Mouse (Mus musculus) midbrain, embryonic 14.5 days (tissue): ENCODE measurements around the gene Serp1. TPM values are rescaled to one million over a fixed set of nuclear protein-coding genes. Genes with fewer than 3 reads are reported as not detected.

Experiments used
- ATAC-seq: fragments of 200-750 bp; cut with Nextera tagmentation; 2 replicates; pipeline ENCODE4 v1.8.0; 2017; ENCODE audit warnings: moderate number of reproducible peaks, moderate library complexity; ENCODE audit not compliant: low FRiP score, low TSS enrichment
- DNase-seq: peaks from one replicate; pipeline ENCODE4 v3.0.0-alpha.2; 2015
- H3K27ac ChIP-seq: fragments of 300-500 bp; sonication (generic); replicated peaks from 2 replicates; pipeline ENCODE4 v1.5.1; 2014; ENCODE audit warnings: mild to moderate bottlenecking, low read depth, low read length, moderate library complexity
- H3K27me3 ChIP-seq: fragments of 300-500 bp; sonication (generic); 2 replicates; pipeline ENCODE4 v1.6.1; 2014; ENCODE audit warnings: low read length, control low read depth, mixed read lengths; ENCODE audit not compliant: control insufficient read depth, insufficient read depth
- H3K36me3 ChIP-seq: fragments of 300-500 bp; sonication (generic); 2 replicates; pipeline ENCODE4 v1.6.1; 2014; ENCODE audit warnings: low read length, control low read depth; ENCODE audit not compliant: control insufficient read depth, insufficient read depth
- H3K4me1 ChIP-seq: fragments of 300-500 bp; sonication (generic); 2 replicates; pipeline ENCODE4 v1.6.1; 2014; ENCODE audit warnings: mild to moderate bottlenecking, antibody characterized with exemption, low read length, control low read depth; ENCODE audit not compliant: control insufficient read depth, insufficient read depth
- H3K4me2 ChIP-seq: fragments of 300-500 bp; sonication (generic); 2 replicates; pipeline ENCODE4 v1.6.1; 2014; ENCODE audit warnings: mild to moderate bottlenecking, low read length, moderate library complexity
- H3K4me3 ChIP-seq: fragments of 300-500 bp; sonication (generic); replicated peaks from 2 replicates; pipeline ENCODE4 v1.5.1; 2014; ENCODE audit warnings: low read depth, low read length
- H3K9ac ChIP-seq: fragments of 300-500 bp; sonication (generic); replicated peaks from 2 replicates; pipeline ENCODE4 v1.6.1; 2014; ENCODE audit warnings: mild to moderate bottlenecking, low read length, moderate library complexity
- H3K9me3 ChIP-seq: fragments of 300-500 bp; sonication (generic); 2 replicates; pipeline ENCODE4 v1.6.1; 2016; ENCODE audit warnings: low read length, control low read depth, mixed read lengths; ENCODE audit not compliant: control insufficient read depth
- WGBS: fragments of 180-500 bp; shearing (Covaris S2); extraction: QIAGEN DNeasy Blood & Tissue Kit; methylation state at CpG from one replicate; pipeline ENCODE4 v1.1.7; 2014; 5-methylcytosine and 5-hydroxymethylcytosine counted together
- polyA plus RNA-seq: library from polyadenylated mRNA; unstranded; fragments of >200 nt; fragmentation: Nextera tagmentation; extraction: Ambion mirVana; gene quantifications from 2 replicates; pipeline ENCODE4 v1.2.1, GENCODE M21; 2014

The Serp1 gene
- 45.1 and 69.1 TPM in 2 replicates for polyA plus RNA-seq

GRCm38 (mm10) chr3:58525652-58526407 is at the start of gene Serp1, which contains the start of gene Eif2a:
TSS of gene Serp1 (minus strand) at chr3:58525892.
TSS of gene Eif2a (plus strand) at chr3:58525821.
- ATAC-seq, result peak; percentile 99
- Histone ChIP-seq H3K4me1 (peaks cover 16% of the 10 kb centered on the region), H3K4me3 (peak within 1 kb of the TSS; percentile 92), H3K9ac (peak within 1 kb of the TSS; percentile 92), H3K27me3 (no peaks in the 10 kb centered on the region), H3K36me3 (peaks cover 25% of the 10 kb centered on the region), H3K9me3 (no peaks in the 10 kb centered on the region), H3K4me2 (peak within 1 kb of the TSS; percentile 85), H3K27ac (peak within 1 kb of the TSS; percentile 87)
- WGBS, result under 1% methylated on average over 57 of the region's 57 CpGs
- DNase-seq, result peak; percentile 100

- Histone ChIP-seq H3K27ac (no peak overlapping the region), H3K4me1 (peaks cover 3% of the 10 kb centered on the region; the same call in 1 of the 2 replicates), H3K36me3 (no peaks in the 10 kb centered on the region), H3K9ac (no peak overlapping the region), H3K4me2 (no peak overlapping the region), H3K4me3 (no peak overlapping the region), H3K9me3 (no peaks in the 10 kb centered on the region), H3K27me3 (no peaks in the 10 kb centered on the region)
- ATAC-seq, result no peak
- no peak for DNase-seq
- WGBS, result 90% methylated on average over 3 of the region's 3 CpGs
These were observed 45.1 kb upstream of the Serp1 start for GRCm38 (mm10) chr3:58570821-58571220.

GRCm38 (mm10) chr3:58561437-58561836 is 35.7 kb upstream of the Serp1 start:
- H3K9ac ChIP-seq, result no peak overlapping the region
- H3K27me3 ChIP-seq, result no peaks in the 10 kb centered on the region
- H3K4me1 ChIP-seq, result no peaks in the 10 kb centered on the region
- H3K4me2 ChIP-seq, result no peak overlapping the region
- H3K36me3 ChIP-seq, result peaks cover 13% of the 10 kb centered on the region
- no peaks in the 10 kb centered on the region for H3K9me3 ChIP-seq
- ATAC-seq (no peak), DNase-seq (no peak)
- 21% methylated on average over 2 of the region's 2 CpGs for WGBS
- no peak overlapping the region for H3K27ac ChIP-seq
- no peak overlapping the region for H3K4me3 ChIP-seq

- DNase-seq (no peak), ATAC-seq (no peak)
- WGBS, result 24% methylated on average over 2 of the region's 2 CpGs
- no peaks in the 10 kb centered on the region for H3K9me3 ChIP-seq
- peaks cover 27% of the 10 kb centered on the region for H3K36me3 ChIP-seq
- no peaks in the 10 kb centered on the region for H3K4me1 ChIP-seq
- no peak overlapping the region for H3K9ac ChIP-seq
- no peaks in the 10 kb centered on the region for H3K27me3 ChIP-seq
- no peak overlapping the region for H3K4me3 ChIP-seq
- H3K4me2 ChIP-seq, result no peak overlapping the region
- no peak overlapping the region for H3K27ac ChIP-seq
These were observed 34.2 kb upstream of the Serp1 start for GRCm38 (mm10) chr3:58559887-58560286.

GRCm38 (mm10) chr3:58556649-58557048 is 31.0 kb upstream of the Serp1 start:
- Histone ChIP-seq H3K9ac (no peak overlapping the region), H3K4me2 (no peak overlapping the region), H3K4me3 (no peak overlapping the region), H3K27ac (no peak overlapping the region), H3K27me3 (no peaks in the 10 kb centered on the region), H3K9me3 (no peaks in the 10 kb centered on the region), H3K36me3 (peaks cover 54% of the 10 kb centered on the region), H3K4me1 (no peaks in the 10 kb centered on the region)
- no peak for ATAC-seq
- 85% methylated on average over 7 of the region's 7 CpGs for WGBS
- DNase-seq, result no peak

- no peak overlapping the region for H3K9ac ChIP-seq
- no peaks in the 10 kb centered on the region for H3K27me3 ChIP-seq
- WGBS, result 79% methylated on average over 1 of the region's 1 CpGs
- DNase-seq, result no peak
- no peaks in the 10 kb centered on the region for H3K4me1 ChIP-seq
- peaks cover 77% of the 10 kb centered on the region for H3K36me3 ChIP-seq
- ATAC-seq, result no peak
- H3K4me3 ChIP-seq, result no peak overlapping the region
- H3K4me2 ChIP-seq, result no peak overlapping the region
- no peaks in the 10 kb centered on the region for H3K9me3 ChIP-seq
- no peak overlapping the region for H3K27ac ChIP-seq
These were observed 26.5 kb upstream of the Serp1 start for GRCm38 (mm10) chr3:58552001-58552811.

GRCm38 (mm10) chr3:58536573-58536972 is 10.9 kb upstream of the Serp1 start:
- Histone ChIP-seq H3K4me2 (no peak overlapping the region), H3K9me3 (no peaks in the 10 kb centered on the region), H3K4me3 (no peak overlapping the region), H3K27ac (no peak overlapping the region), H3K36me3 (peaks cover 47% of the 10 kb centered on the region), H3K4me1 (no peaks in the 10 kb centered on the region), H3K27me3 (no peaks in the 10 kb centered on the region), H3K9ac (no peak overlapping the region)
- WGBS, result 95% methylated on average over 3 of the region's 3 CpGs
- DNase-seq (no peak), ATAC-seq (no peak)

GRCm38 (mm10) chr3:58526408-58526737 is 681 bp upstream of the Serp1 start:
- peaks cover 22% of the 10 kb centered on the region for H3K36me3 ChIP-seq
- H3K4me2 ChIP-seq, result peak overlapping the region; percentile 65
- H3K9me3 ChIP-seq, result no peaks in the 10 kb centered on the region
- WGBS, result 5% methylated on average over 4 of the region's 4 CpGs
- ATAC-seq, result no peak
- H3K27ac ChIP-seq, result peak overlapping the region; percentile 66; the same call in 1 of the 2 replicates
- peak; percentile 25 for DNase-seq
- H3K9ac ChIP-seq, result peak overlapping the region; percentile 45; the same call in 1 of the 2 replicates
- H3K4me3 ChIP-seq, result peak overlapping the region; percentile 92
- no peaks in the 10 kb centered on the region for H3K27me3 ChIP-seq
- H3K4me1 ChIP-seq, result peaks cover 16% of the 10 kb centered on the region
